Mouse (Mus musculus): ENCODE results near the gene Dhx37.

DNA sequence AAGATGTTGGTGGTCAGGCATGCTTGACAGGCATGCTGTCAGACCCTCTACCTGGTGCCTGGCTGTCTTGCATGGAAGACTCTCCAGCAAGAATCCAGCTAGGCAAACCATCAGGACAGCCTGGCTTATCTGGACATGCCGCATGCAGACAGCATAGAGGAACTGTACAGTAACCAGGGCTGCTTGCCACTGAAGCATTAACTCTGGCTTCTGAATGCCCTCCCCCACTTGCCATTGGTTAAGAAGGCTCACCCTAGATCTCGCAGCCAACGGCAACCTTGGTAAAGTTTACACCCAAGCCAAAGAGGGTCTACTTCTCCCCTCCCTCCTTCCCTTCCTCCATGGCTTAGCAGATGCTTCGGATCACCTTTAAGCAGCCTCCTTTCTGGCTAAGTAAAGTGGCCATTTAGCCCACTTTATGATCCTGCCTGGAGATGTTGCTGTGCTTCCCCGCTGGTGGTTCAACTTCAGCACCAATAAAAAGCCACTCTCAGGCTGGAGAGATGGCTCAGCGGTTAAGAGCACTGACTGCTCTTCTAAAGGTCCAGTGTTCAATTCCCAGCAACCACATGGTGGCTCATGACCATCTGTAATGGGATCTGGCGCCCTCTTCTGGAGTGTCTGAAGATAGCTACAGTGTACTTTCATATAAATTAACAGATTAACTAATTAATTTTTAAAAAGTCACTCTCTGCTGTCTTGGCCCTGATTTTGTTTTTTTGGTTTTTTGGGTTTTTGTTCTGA, 62.8 kb downstream of the Dhx37 start:
- TF ChIP-seq CTCF (IDR thresholded peaks at IDR 0.05; ENCODE audit: control insufficient read depth, insufficient read depth, insufficient replicate concordance, low read depth, low read length) (no peak), POLR2A (IDR thresholded peaks at IDR 0.05; ENCODE audit: control insufficient read depth, low read depth, low read length) (no peak)

All from testis, adult 2 months (tissue).